Comparison of ENCODE assay signal across 21 mouse cellular contexts in genomic region chr2:6083696-6084095, GRCm38 (mm10). TPM values are rescaled to one million over a fixed set of nuclear protein-coding genes. Genes with fewer than 3 reads are reported as not detected.
DNase-seq lines count a peak whose midpoint lies in the region; ATAC-seq and TF ChIP-seq lines count a peak whose summit lies in the region.
"Had no signal": no experiment of that assay in that cellular context is flagged by ENCODE, and none has a peak within 500 bp of the region (broad histone marks: within the 10 kb centered on the region; RNA-seq: fewer than 3 reads in every experiment).

No protein-coding gene starts in this region.

- no peaks in the 10 kb centered on the region for H3K36me3 ChIP-seq in liver, postnatal 0 days (replicated peaks; ENCODE audit: insufficient read depth, low read length)
- no peaks in the 10 kb centered on the region for H3K36me3 ChIP-seq in liver, embryonic 11.5 days (ENCODE audit: control insufficient read depth, insufficient read depth, low read length)
- H3K36me3 ChIP-seq in lung, embryonic 14.5 days (ENCODE audit: insufficient read depth) = no peaks in the 10 kb centered on the region
- H3K36me3 ChIP-seq in embryonic facial prominence, embryonic 10.5 days (replicated peaks) = no peaks in the 10 kb centered on the region
- H3K36me3 ChIP-seq: limb, embryonic 12.5 days; lung, embryonic 15.5 days; midbrain, embryonic 15.5 days; stomach, embryonic 15.5 days had no signal

- H3K4me2 ChIP-seq in liver, postnatal 0 days (ENCODE audit: low read depth, low read length) = no peak overlapping the region
- H3K4me2 ChIP-seq in liver, embryonic 11.5 days = no peak overlapping the region
- H3K4me2 ChIP-seq in lung, embryonic 14.5 days = no peak overlapping the region
- H3K4me2 ChIP-seq: forebrain, embryonic 13.5 days; limb, embryonic 12.5 days; lung, embryonic 15.5 days; midbrain, embryonic 15.5 days; stomach, embryonic 15.5 days had no signal

- no peak for DNase-seq in liver, postnatal 0 days
- no peak for DNase-seq in liver, embryonic 11.5 days (ENCODE audit: low spot score)
- DNase-seq in adrenal gland, postnatal 14 days = peak; percentile 72
- DNase-seq in lung, embryonic 14.5 days = peak; percentile 17
- peak; percentile 32 for DNase-seq in yolk sac, embryonic 10.5 days (ENCODE audit: low spot score)
- DNase-seq in embryonic facial prominence, embryonic 10.5 days (ENCODE audit: low spot score) = no peak
- no peak for DNase-seq in spleen, postnatal 10 days (ENCODE audit: low spot score in 2 of 2)
- DNase-seq: cerebellum, postnatal 14 days; heart, adult 2 months; kidney, adult 18-20 months; right cerebral cortex, postnatal 25 days; thymus, adult 2 months had no signal

- no peak overlapping the region for H3K4me3 ChIP-seq in liver, postnatal 0 days (ENCODE audit: low read depth, low read length)
- H3K4me3 ChIP-seq in liver, embryonic 11.5 days (ENCODE audit: low read depth, low read length) = no peak overlapping the region
- no peak overlapping the region for H3K4me3 ChIP-seq in lung, embryonic 14.5 days (ENCODE audit: low read depth, low read length)
- no peak overlapping the region for H3K4me3 ChIP-seq in embryonic facial prominence, embryonic 10.5 days
- H3K4me3 ChIP-seq: forebrain, embryonic 13.5 days; heart, adult 2 months; limb, embryonic 12.5 days; lung, embryonic 15.5 days; midbrain, embryonic 15.5 days; myocyte; stomach, embryonic 15.5 days had no signal

- WGBS in liver, postnatal 0 days (ENCODE audit: insufficient replicate concordance) = 86% methylated on average over 1 of the region's 1 CpGs
- WGBS in liver, embryonic 11.5 days = 89% methylated on average over 1 of the region's 1 CpGs
- 100% methylated on average over 1 of the region's 1 CpGs for WGBS in lung, embryonic 14.5 days
- WGBS in embryonic facial prominence, embryonic 10.5 days = 85% methylated on average over 1 of the region's 1 CpGs

- no peak for TF ChIP-seq EP300 in liver, postnatal 0 days (IDR thresholded peaks at IDR 0.05; ENCODE audit: low read depth)

- TF ChIP-seq CTCF in liver, postnatal 0 days (IDR thresholded peaks at IDR 0.05; ENCODE audit: low read depth) = no peak
- TF ChIP-seq CTCF in lung, embryonic 14.5 days (IDR thresholded peaks at IDR 0.05; ENCODE audit: low read depth) = no peak

- no peaks in the 10 kb centered on the region for H3K9me3 ChIP-seq in liver, postnatal 0 days (ENCODE audit: low read length)
- H3K9me3 ChIP-seq in liver, embryonic 11.5 days (ENCODE audit: control insufficient read depth, low read length) = no peaks in the 10 kb centered on the region
- H3K9me3 ChIP-seq in lung, embryonic 14.5 days (ENCODE audit: low read depth, low read length) = no peaks in the 10 kb centered on the region
- no peaks in the 10 kb centered on the region for H3K9me3 ChIP-seq in embryonic facial prominence, embryonic 10.5 days
- H3K9me3 ChIP-seq: forebrain, embryonic 13.5 days; limb, embryonic 12.5 days; lung, embryonic 15.5 days; midbrain, embryonic 15.5 days; stomach, embryonic 15.5 days had no signal

- H3K27me3 ChIP-seq in liver, postnatal 0 days (ENCODE audit: insufficient read depth, low read length) = no peaks in the 10 kb centered on the region
- no peaks in the 10 kb centered on the region for H3K27me3 ChIP-seq in liver, embryonic 11.5 days (replicated peaks; ENCODE audit: control insufficient read depth, insufficient read depth, low read length)
- no peaks in the 10 kb centered on the region for H3K27me3 ChIP-seq in lung, embryonic 14.5 days (ENCODE audit: insufficient read depth, low read length)
- no peaks in the 10 kb centered on the region for H3K27me3 ChIP-seq in embryonic facial prominence, embryonic 10.5 days (replicated peaks; ENCODE audit: low read depth, poor library complexity, severe bottlenecking)
- H3K27me3 ChIP-seq: forebrain, embryonic 13.5 days; lung, embryonic 15.5 days; midbrain, embryonic 15.5 days; stomach, embryonic 15.5 days had no signal

- H3K4me1 ChIP-seq in liver, postnatal 0 days (ENCODE audit: insufficient read depth) = no peaks in the 10 kb centered on the region; the same call in 1 of the 2 replicates
- H3K4me1 ChIP-seq in liver, embryonic 11.5 days (replicated peaks; ENCODE audit: control insufficient read depth, insufficient read depth, low read length) = no peaks in the 10 kb centered on the region
- H3K4me1 ChIP-seq in lung, embryonic 14.5 days (ENCODE audit: insufficient read depth) = no peaks in the 10 kb centered on the region
- H3K4me1 ChIP-seq in embryonic facial prominence, embryonic 10.5 days = peaks cover 12% of the 10 kb centered on the region
- H3K4me1 ChIP-seq: forebrain, embryonic 13.5 days; midbrain, embryonic 15.5 days had no signal

- H3K27ac ChIP-seq in liver, postnatal 0 days (ENCODE audit: low read depth) = no peak overlapping the region
- H3K27ac ChIP-seq in liver, embryonic 11.5 days (ENCODE audit: low read depth, low read length) = no peak overlapping the region
- no peak overlapping the region for H3K27ac ChIP-seq in lung, embryonic 14.5 days (ENCODE audit: low read depth)
- no peak overlapping the region for H3K27ac ChIP-seq in embryonic facial prominence, embryonic 10.5 days (replicated peaks)
- H3K27ac ChIP-seq: forebrain, embryonic 13.5 days; heart, adult 2 months; kidney, postnatal 0 days; limb, embryonic 12.5 days; lung, embryonic 15.5 days; midbrain, embryonic 15.5 days; stomach, embryonic 15.5 days had no signal

- H3K9ac ChIP-seq in liver, postnatal 0 days (replicated peaks) = no peak overlapping the region
- H3K9ac ChIP-seq in liver, embryonic 11.5 days (ENCODE audit: low read depth, low read length) = no peak overlapping the region
- no peak overlapping the region for H3K9ac ChIP-seq in lung, embryonic 14.5 days
- H3K9ac ChIP-seq: forebrain, embryonic 13.5 days; limb, embryonic 12.5 days; lung, embryonic 15.5 days; midbrain, embryonic 15.5 days; stomach, embryonic 15.5 days had no signal

- peak; percentile 50; the same call in 1 of the 2 replicates for ATAC-seq in liver, postnatal 0 days
- ATAC-seq in liver, embryonic 11.5 days (replicated peaks; ENCODE audit: low FRiP score) = no peak
- ATAC-seq in lung, embryonic 14.5 days (ENCODE audit: insufficient read depth) = no peak
- ATAC-seq: forebrain, embryonic 13.5 days; hindbrain, embryonic 16.5 days; midbrain, embryonic 15.5 days had no signal

RNA-seq across cellular contexts. Expression of gene Proser2, which starts 46.3 kb away (rescaled TPM):
- 10.3 and 15.8 TPM in 2 replicates for polyA plus RNA-seq in liver, postnatal 0 days (2015; fragmentation: Nextera tagmentation; extraction: Ambion mirVana)
- 8.9 and 10.3 TPM in 2 replicates for polyA plus RNA-seq in liver, embryonic 11.5 days (2014; fragmentation: Nextera tagmentation; extraction: Ambion mirVana)
- total RNA-seq in adrenal gland, postnatal 14 days (2021) = 11.2 and 11.8 TPM in 2 replicates
- polyA plus RNA-seq in lung, embryonic 14.5 days (2014; fragmentation: Nextera tagmentation; extraction: Ambion mirVana) = 4.9 and 5.9 TPM in 2 replicates
- 3.6 and 4.4 TPM in 2 replicates for polyA plus RNA-seq in embryonic facial prominence, embryonic 10.5 days (2016; fragmentation: Nextera tagmentation; extraction: Ambion mirVana)
- total RNA-seq: megakaryocyte-erythroid progenitor cell, adult 5-6 weeks had no signal

Comparison
In these comparisons a context has a peak if more than half of its experiments do, and no peak if none do; other contexts are left out.
1. DNase-seq: peak in adrenal gland, postnatal 14 days (single experiment), lung, embryonic 14.5 days (single experiment) and yolk sac, embryonic 10.5 days (single experiment); none in liver, postnatal 0 days (single experiment), liver, embryonic 11.5 days (single experiment), embryonic facial prominence, embryonic 10.5 days (single experiment) and spleen, postnatal 10 days (0 of 2).